Mouse (Mus musculus) forebrain, postnatal 0 days (tissue): ENCODE measurements at regions not wholly inside any gene's neighbourhood (a gene's known extent, or its start where the extent isn't known, plus 50 kb on each side); places are given as distances from the start of the nearest gene placed in this dataset.

Experiments used
- ATAC-seq: fragments of 200-750 bp; cut with Nextera tagmentation; 2 replicates; pipeline ENCODE4 v1.8.0; 2017; ENCODE audit warnings: mild to moderate bottlenecking, moderate library complexity
- DNase-seq: peaks from one replicate; pipeline ENCODE4 v3.0.0-alpha.2; 2015
- H3K27ac ChIP-seq: fragments of 300-500 bp; sonication (generic); 2 replicates; pipeline ENCODE4 v1.5.1; 2014; ENCODE audit warnings: low read depth, mild to moderate bottlenecking, antibody characterized with exemption, low read length, moderate library complexity, mixed read lengths
- H3K27me3 ChIP-seq: fragments of 300-500 bp; sonication (generic); 2 replicates; pipeline ENCODE4 v1.6.1; 2014; ENCODE audit warnings: mild to moderate bottlenecking, low read length, mixed read lengths; ENCODE audit not compliant: insufficient read depth
- H3K36me3 ChIP-seq: fragments of 300-500 bp; sonication (generic); 2 replicates; pipeline ENCODE4 v1.6.1; 2014; ENCODE audit warnings: mild to moderate bottlenecking, moderate library complexity; ENCODE audit not compliant: insufficient read depth
- H3K4me1 ChIP-seq: fragments of 300-500 bp; sonication (generic); 2 replicates; pipeline ENCODE4 v1.6.1; 2014; ENCODE audit warnings: antibody characterized with exemption; ENCODE audit not compliant: insufficient read depth
- H3K4me2 ChIP-seq: fragments of 300-500 bp; sonication (generic); 2 replicates; pipeline ENCODE4 v1.6.1; 2014; ENCODE audit warnings: low read depth, mild to moderate bottlenecking, moderate library complexity
- H3K4me3 ChIP-seq: fragments of 300-500 bp; sonication (generic); 2 replicates; pipeline ENCODE4 v1.5.1; 2014; ENCODE audit warnings: low read depth, low read length, mixed read lengths
- H3K9ac ChIP-seq: fragments of 300-500 bp; sonication (generic); 2 replicates; pipeline ENCODE4 v1.6.1; 2014; ENCODE audit warnings: mild to moderate bottlenecking
- H3K9me3 ChIP-seq: fragments of 300-500 bp; sonication (generic); 2 replicates; pipeline ENCODE4 v1.6.1; 2016; ENCODE audit warnings: low read length
- CTCF ChIP-seq: sonication (generic); IDR thresholded peaks from 2 replicates; pipeline ENCODE4 v1.5.1; 2016; ENCODE audit warnings: antibody characterized with exemption, control low read depth, low read depth
- WGBS: fragments of 180-500 bp; shearing (Covaris S2); extraction: QIAGEN DNeasy Blood & Tissue Kit; methylation state at CpG from one replicate; pipeline ENCODE4 v1.1.7; 2014; 5-methylcytosine and 5-hydroxymethylcytosine counted together

DNA sequence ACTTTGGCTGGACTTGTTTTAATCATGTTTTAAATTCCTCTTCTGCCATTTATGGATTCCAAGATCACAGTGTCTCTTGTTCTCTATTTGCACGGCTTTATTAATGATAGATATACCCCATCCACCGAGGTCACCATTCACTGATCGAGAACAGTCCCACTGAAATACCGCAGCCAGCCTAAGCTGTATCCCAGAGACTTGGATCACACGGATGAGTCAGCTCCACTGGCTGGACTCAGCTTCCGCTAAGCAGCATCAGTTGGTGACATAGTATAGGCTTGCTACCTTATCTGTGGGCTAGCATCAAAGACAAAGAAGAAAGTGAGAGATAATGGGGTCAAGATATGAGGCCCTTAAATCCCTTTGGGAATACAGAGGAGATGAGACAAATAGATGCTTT is 106.4 kb downstream of the Cartpt start:
- no peak for ATAC-seq
- 50% methylated on average over 6 of the region's 6 CpGs for WGBS

DNA sequence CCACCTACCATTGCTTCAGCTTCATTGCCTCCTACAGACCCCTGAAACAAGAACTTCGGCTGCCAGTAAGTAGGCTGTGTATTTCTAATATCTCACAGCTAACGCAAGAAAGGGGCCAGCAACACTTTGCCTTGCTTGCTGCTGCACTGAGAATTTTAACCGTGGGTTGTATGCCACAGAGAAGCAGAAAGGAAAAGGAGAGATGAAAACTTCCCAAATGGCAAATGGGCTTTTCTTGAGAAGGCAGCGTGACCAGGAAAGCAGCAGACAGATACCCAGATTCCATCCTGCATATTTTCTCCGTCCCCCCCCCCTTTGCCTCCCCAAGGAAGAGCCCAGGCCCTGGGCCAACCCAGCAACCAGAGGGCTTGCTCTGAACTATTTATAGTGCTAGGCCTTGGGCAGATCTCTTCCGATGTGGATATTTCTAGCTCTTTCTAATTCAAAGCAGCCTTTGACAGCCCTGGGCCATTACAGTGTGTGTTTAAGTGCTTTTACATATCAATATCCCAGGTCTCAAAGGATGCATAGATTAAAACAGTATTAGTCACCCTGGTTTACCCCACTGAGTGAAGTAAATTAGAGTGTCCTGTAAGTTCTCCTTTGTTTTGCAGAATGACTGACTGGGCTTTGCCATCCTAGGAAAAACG is 107.0 kb downstream of the Cartpt start:
- no peak overlapping the region for H3K4me3 ChIP-seq
- H3K9ac ChIP-seq = no peak overlapping the region
- no peak for TF ChIP-seq CTCF
- 0 out of 2 replicates have a peak, but pooled peaks cover 3% of the 10 kb centered on the region for H3K4me1 ChIP-seq
- 38% methylated on average over 7 of the region's 7 CpGs for WGBS
- no peak for DNase-seq
- H3K4me2 ChIP-seq = no peak overlapping the region
- H3K27ac ChIP-seq = no peak overlapping the region
- no peaks in the 10 kb centered on the region for H3K27me3 ChIP-seq
- no peaks in the 10 kb centered on the region for H3K9me3 ChIP-seq
- H3K36me3 ChIP-seq = no peaks in the 10 kb centered on the region
- peak; percentile 40; the same call in 1 of the 2 replicates for ATAC-seq

More for the DNA sequence above, 106.4 kb downstream of the Cartpt start:
- H3K27ac ChIP-seq = no peak overlapping the region
- no peak for TF ChIP-seq CTCF
- no peaks in the 10 kb centered on the region for H3K27me3 ChIP-seq
- no peaks in the 10 kb centered on the region for H3K9me3 ChIP-seq
- no peak overlapping the region for H3K4me2 ChIP-seq
- H3K9ac ChIP-seq = no peak overlapping the region
- H3K4me1 ChIP-seq = 0 out of 2 replicates have a peak, but pooled peaks cover 3% of the 10 kb centered on the region
- H3K36me3 ChIP-seq = no peaks in the 10 kb centered on the region
- no peak for DNase-seq
- H3K4me3 ChIP-seq = no peak overlapping the region

DNA sequence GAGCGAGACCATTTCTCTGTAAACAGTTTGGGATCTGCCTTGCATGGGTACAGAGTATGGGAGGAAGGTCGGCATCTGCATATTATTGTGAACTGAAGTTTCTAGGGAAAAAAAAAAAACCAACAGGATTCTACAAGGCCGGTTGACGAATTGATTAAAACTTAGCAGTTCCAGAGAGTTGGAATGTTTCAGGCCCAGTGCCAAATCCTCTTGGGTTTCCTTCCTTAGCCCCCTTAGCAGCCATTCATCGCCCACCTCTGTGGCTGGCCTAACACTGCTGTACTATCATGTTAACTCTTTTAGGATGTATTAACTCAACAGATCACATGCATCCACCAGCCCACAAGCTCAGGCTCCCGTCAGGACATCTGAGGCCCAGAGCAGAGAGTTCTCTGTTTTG is 107.9 kb downstream of the Cartpt start:
- 72% methylated on average over 6 of the region's 6 CpGs for WGBS
- H3K36me3 ChIP-seq = no peaks in the 10 kb centered on the region
- H3K27me3 ChIP-seq = no peaks in the 10 kb centered on the region
- DNase-seq (no peak), ATAC-seq (no peak)
- H3K9ac ChIP-seq = no peak overlapping the region
- H3K27ac ChIP-seq = no peak overlapping the region
- H3K4me3 ChIP-seq = no peak overlapping the region
- no peak overlapping the region for H3K4me2 ChIP-seq
- H3K9me3 ChIP-seq = no peaks in the 10 kb centered on the region
- H3K4me1 ChIP-seq = 0 out of 2 replicates have a peak, but pooled peaks cover 3% of the 10 kb centered on the region
- no peak for TF ChIP-seq CTCF

DNA sequence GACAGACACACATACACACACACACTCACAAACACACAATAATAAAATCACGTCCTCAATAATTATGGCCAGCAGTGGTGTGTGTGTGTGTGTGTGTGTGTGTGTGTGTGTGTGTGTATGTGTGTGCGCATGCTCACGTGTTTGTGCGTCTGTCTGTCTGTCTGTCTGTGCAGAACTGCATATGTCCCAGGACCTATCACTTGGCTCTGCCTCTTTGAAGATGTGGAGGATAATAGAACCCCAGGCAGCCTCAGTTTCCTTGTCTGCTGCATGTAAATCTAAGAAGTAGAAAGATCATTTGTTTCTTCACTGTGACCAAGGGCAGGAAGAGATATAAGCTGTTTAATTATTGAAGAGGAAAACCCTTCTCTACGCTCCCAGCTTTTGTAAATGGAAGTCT is 109.9 kb downstream of the Cartpt start:
- no peaks in the 10 kb centered on the region for H3K27me3 ChIP-seq
- DNase-seq = no peak

DNA sequence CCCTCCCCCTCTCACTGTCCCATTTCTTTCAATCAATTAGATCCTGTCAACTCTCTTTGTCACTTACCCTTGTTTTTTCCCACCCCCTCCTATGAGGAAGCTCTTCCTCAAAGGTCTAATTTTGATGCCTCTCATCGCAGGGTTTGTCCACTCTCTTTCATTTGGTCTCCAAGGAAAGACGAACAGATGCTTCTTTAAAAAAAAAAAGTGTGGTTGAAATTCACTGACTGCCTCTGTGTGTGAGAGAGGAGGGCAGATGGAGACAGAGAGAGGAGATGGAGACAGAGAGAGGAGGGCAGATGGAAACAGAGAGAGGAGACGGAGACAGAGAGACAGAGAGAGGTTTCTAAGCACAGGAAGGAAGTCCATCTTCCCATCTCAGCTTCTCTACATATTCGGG is 113.1 kb downstream of the Cartpt start:
- Histone ChIP-seq H3K4me3 (no peak overlapping the region), H3K27me3 (no peaks in the 10 kb centered on the region), H3K9ac (no peak overlapping the region), H3K9me3 (no peaks in the 10 kb centered on the region), H3K4me2 (no peak overlapping the region), H3K4me1 (no peaks in the 10 kb centered on the region), H3K27ac (no peak overlapping the region), H3K36me3 (no peaks in the 10 kb centered on the region)
- no peak for DNase-seq
- WGBS = 67% methylated on average over 4 of the region's 4 CpGs
- no peak for ATAC-seq
- TF ChIP-seq CTCF = no peak

More for the DNA sequence above, 109.9 kb downstream of the Cartpt start:
- H3K4me1 ChIP-seq = 0 out of 2 replicates have a peak, but pooled peaks cover 3% of the 10 kb centered on the region
- no peak overlapping the region for H3K4me2 ChIP-seq
- H3K4me3 ChIP-seq = no peak overlapping the region
- H3K36me3 ChIP-seq = no peaks in the 10 kb centered on the region
- no peak overlapping the region for H3K9ac ChIP-seq
- 77% methylated on average over 5 of the region's 5 CpGs for WGBS
- no peak for TF ChIP-seq CTCF
- H3K9me3 ChIP-seq = no peaks in the 10 kb centered on the region
- H3K27ac ChIP-seq = no peak overlapping the region
- ATAC-seq = no peak

DNA sequence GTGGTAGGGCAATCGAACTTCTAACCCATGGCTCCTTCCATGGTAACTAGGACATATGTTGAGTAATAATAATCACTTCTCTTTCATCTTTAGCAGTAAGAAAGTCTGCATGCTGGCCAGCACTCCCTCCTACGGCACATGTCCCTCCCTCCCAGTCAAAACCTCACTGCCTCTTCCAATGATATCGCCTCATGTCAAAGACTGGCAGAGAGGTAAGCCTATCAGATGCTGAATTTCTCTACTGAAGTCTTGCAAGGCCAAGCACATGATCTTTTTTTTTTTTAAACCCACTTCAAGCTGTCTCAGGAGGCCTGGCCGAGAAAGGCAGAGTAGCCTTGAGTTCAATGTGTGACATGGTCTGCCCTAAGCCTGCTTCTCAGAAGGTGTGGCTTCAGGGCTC is 115.5 kb downstream of the Cartpt start:
- no peak overlapping the region for H3K9ac ChIP-seq
- H3K4me3 ChIP-seq = no peak overlapping the region
- ATAC-seq (no peak), DNase-seq (no peak)
- no peak overlapping the region for H3K4me2 ChIP-seq
- peaks cover 10% of the 10 kb centered on the region; the same call in 1 of the 2 replicates for H3K4me1 ChIP-seq
- TF ChIP-seq CTCF = no peak
- no peaks in the 10 kb centered on the region for H3K36me3 ChIP-seq
- H3K9me3 ChIP-seq = no peaks in the 10 kb centered on the region
- 85% methylated on average over 4 of the region's 4 CpGs for WGBS
- no peak overlapping the region for H3K27ac ChIP-seq
- no peaks in the 10 kb centered on the region for H3K27me3 ChIP-seq

DNA sequence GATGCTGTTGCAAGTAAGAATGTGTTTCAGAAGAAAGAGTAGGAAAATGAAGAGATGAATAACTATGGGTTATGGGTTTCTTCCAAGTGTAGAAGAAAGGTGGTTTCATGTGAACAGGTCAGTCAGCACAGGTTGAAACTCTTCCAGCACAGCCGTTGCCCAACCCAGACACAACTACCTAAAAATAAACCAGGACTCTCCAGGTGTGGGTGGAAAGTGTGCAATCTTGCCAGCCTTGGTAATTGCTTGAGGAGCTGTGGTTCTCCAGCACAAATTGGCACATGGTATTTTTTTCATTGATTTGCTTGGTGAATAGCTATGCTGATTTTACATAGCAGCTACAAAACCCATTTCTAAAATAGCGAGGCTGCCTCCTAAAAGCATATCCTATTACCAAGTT is 116.6 kb downstream of the Cartpt start:
- no peak overlapping the region for H3K9ac ChIP-seq
- H3K4me1 ChIP-seq = peaks cover 10% of the 10 kb centered on the region; the same call in 1 of the 2 replicates
- WGBS = 88% methylated on average over 2 of the region's 2 CpGs
- DNase-seq (no peak), ATAC-seq (no peak)
- H3K9me3 ChIP-seq = no peaks in the 10 kb centered on the region
- H3K4me2 ChIP-seq = no peak overlapping the region
- no peaks in the 10 kb centered on the region for H3K27me3 ChIP-seq
- H3K36me3 ChIP-seq = no peaks in the 10 kb centered on the region
- H3K27ac ChIP-seq = no peak overlapping the region
- no peak for TF ChIP-seq CTCF
- no peak overlapping the region for H3K4me3 ChIP-seq
